Mouse (Mus musculus): ENCODE measurements at regions not wholly inside any gene's neighbourhood (a gene's known extent, or its start where the extent isn't known, plus 50 kb on each side); places are given as distances from the start of the nearest gene placed in this dataset.

DNA sequence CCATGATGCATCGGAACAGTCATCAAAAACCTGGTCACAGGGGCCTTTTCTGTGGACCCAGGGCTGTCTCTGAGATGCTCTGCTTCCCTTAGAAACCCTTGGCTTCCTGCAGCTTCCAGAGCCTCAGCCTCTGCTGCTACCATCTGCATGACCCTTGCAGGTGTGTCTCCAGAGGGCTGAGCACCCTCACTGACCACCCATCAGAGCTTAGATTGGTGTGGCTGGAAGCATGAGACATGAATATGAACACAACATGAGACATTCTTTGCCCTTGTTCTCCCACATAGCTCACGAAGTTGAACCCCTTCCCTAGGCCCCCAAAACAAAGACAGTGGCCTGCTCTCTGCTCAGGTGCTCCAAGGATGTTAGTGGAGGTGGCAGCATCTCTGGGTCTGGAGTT, 90.1 kb downstream of the Dll1 start:
- no peak overlapping the region for H3K4me2 ChIP-seq (replicated peaks)
- no peak overlapping the region for H3K27ac ChIP-seq
- no peaks in the 10 kb centered on the region for H3K36me3 ChIP-seq (replicated peaks; ENCODE audit: control insufficient read depth, insufficient read depth)
- no peaks in the 10 kb centered on the region for H3K27me3 ChIP-seq (ENCODE audit: control insufficient read depth, insufficient read depth, low read length)
- DNase-seq (ENCODE audit: low spot score) (no peak), ATAC-seq (ENCODE audit: low FRiP score) (no peak)
- no peaks in the 10 kb centered on the region for H3K4me1 ChIP-seq (replicated peaks; ENCODE audit: control insufficient read depth, insufficient read depth, low read length)
- 84% methylated on average over 2 of the region's 2 CpGs for WGBS
- no peak overlapping the region for H3K9ac ChIP-seq
- no peaks in the 10 kb centered on the region for H3K9me3 ChIP-seq (ENCODE audit: control insufficient read depth, low read length)
- H3K4me3 ChIP-seq (replicated peaks; ENCODE audit: low read length), result no peak overlapping the region

DNA sequence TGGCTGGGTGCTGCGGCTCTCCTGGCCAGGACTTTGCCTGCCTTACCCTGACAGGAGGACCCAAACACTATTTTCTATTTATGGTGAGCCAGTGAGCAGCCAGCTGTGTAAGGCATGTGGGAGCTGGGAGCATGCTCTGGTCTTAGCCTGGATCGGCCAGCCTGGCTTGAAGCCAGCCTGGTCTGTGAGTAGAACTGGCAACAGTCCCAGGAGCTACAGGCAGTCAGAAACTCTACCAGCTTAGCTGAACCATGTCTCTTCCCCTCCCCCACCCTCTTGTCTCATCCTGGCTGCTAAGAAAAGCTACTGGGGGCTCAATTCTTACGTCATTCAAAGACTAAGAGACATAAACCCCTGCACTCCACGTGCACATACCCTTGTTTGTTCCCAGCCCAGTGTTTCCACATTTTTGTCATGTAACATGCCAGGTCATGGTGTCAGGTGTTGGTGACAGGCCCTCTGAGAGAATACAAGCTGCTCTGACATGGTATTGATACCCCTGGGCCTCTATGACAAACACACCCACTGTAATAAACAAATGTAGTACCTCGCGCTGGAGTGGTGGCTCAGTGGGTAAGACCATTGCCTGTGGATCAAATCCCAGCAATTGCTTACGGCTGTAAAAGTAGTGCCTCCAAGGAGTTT, 91.2 kb downstream of the Dll1 start:
- Histone ChIP-seq H3K36me3 (replicated peaks; ENCODE audit: control insufficient read depth, insufficient read depth) (no peaks in the 10 kb centered on the region), H3K4me2 (replicated peaks) (no peak overlapping the region), H3K27me3 (ENCODE audit: control insufficient read depth, insufficient read depth, low read length) (no peaks in the 10 kb centered on the region), H3K4me3 (replicated peaks; ENCODE audit: low read length) (no peak overlapping the region), H3K9ac (no peak overlapping the region), H3K4me1 (replicated peaks; ENCODE audit: control insufficient read depth, insufficient read depth, low read length) (no peaks in the 10 kb centered on the region), H3K9me3 (ENCODE audit: control insufficient read depth, low read length) (no peaks in the 10 kb centered on the region), H3K27ac (no peak overlapping the region)
- ATAC-seq (ENCODE audit: low FRiP score), result peak; percentile 88
- WGBS, result 49% methylated on average over 7 of the region's 7 CpGs
- peak; percentile 82 for DNase-seq (ENCODE audit: low spot score)

DNA sequence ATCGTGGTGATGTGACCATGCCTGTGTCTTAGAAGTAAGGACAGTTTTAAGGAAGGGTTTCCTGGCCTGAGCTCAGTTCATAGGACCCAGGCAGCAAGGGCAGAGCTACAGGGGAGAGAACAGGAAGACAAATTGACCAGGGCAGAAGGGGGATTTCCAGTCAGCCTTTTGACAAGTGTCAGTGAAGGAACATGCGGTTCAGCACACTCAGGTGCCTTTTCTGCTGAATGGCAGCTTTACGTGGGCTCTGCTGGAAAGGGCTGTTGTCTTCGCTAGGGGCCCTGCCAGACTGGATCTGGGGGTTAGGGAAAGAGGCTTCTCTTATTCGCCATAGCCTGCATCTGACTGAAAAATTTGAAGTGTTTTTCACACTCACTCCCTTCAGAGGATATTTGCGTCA, 106.8 kb downstream of the Dll1 start:
- Histone ChIP-seq H3K27me3 (ENCODE audit: control insufficient read depth, insufficient read depth, low read length) (no peaks in the 10 kb centered on the region), H3K4me2 (replicated peaks) (no peak overlapping the region), H3K9me3 (ENCODE audit: control insufficient read depth, low read length) (no peaks in the 10 kb centered on the region), H3K27ac (no peak overlapping the region), H3K4me1 (replicated peaks; ENCODE audit: control insufficient read depth, insufficient read depth, low read length) (no peaks in the 10 kb centered on the region), H3K4me3 (replicated peaks; ENCODE audit: low read length) (no peak overlapping the region), H3K9ac (no peak overlapping the region), H3K36me3 (replicated peaks; ENCODE audit: control insufficient read depth, insufficient read depth) (no peaks in the 10 kb centered on the region)
- DNase-seq (ENCODE audit: low spot score) (no peak), ATAC-seq (ENCODE audit: low FRiP score) (no peak)
- WGBS, result 71% methylated on average over 6 of the region's 6 CpGs

DNA sequence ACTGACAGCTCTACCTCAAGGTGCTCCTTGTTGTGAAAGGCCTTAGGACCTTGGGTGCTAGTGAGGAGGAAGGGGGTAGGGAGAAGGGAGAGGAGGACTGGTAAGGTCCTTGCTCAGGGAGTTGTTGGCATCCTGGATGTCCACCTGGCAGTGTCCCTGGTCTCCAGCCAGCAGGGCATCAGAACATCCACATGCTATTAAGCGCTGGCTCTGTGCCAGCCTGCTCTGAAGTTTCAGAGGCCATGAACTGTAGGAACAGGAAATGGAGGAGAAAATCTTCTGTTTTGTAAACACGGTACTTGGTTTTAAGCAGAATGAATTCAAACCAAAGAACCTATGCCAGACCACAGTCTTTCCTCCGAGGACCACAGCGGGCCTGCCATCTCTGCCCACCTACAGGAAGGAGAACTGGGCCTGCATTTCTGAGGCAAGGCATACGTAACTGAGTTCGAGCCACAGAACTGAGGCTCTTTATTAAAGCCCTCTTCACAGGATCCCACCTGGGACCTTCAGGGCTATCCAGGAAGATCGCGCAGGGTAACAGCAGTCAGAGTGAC, 107.5 kb downstream of the Dll1 start:
- H3K36me3 ChIP-seq (replicated peaks; ENCODE audit: control insufficient read depth, insufficient read depth), result no peaks in the 10 kb centered on the region
- H3K4me2 ChIP-seq (replicated peaks), result no peak overlapping the region
- ATAC-seq (ENCODE audit: low FRiP score) (no peak), DNase-seq (ENCODE audit: low spot score) (no peak)
- H3K27me3 ChIP-seq (ENCODE audit: control insufficient read depth, insufficient read depth, low read length), result no peaks in the 10 kb centered on the region
- H3K4me3 ChIP-seq (replicated peaks; ENCODE audit: low read length), result no peak overlapping the region
- H3K27ac ChIP-seq, result no peak overlapping the region
- WGBS, result 86% methylated on average over 8 of the region's 8 CpGs
- H3K9ac ChIP-seq, result no peak overlapping the region
- H3K9me3 ChIP-seq (ENCODE audit: control insufficient read depth, low read length), result no peaks in the 10 kb centered on the region
- no peaks in the 10 kb centered on the region for H3K4me1 ChIP-seq (replicated peaks; ENCODE audit: control insufficient read depth, insufficient read depth, low read length)

DNA sequence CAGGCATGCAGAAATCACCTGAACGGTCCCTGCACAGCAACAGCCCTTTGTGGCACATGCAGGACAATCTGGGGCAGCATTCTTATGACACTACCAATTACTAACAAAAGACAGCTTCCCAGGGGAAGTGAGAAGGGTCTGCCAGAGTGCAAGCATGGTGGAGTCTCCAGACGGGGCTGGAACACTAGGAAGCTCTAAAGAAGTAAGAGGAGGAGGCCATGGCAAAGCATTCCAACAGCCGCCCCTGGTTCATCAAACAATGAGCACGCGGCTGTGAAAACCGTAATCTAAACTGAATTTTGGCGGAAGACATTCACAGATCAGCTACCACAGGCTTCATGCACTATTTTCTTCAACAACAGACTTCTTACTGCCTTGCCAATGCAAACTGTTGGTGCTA, 109.0 kb downstream of the Dll1 start:
- no peak overlapping the region for H3K4me2 ChIP-seq (replicated peaks)
- 72% methylated on average over 7 of the region's 7 CpGs for WGBS
- H3K36me3 ChIP-seq (replicated peaks; ENCODE audit: control insufficient read depth, insufficient read depth), result no peaks in the 10 kb centered on the region
- DNase-seq (ENCODE audit: low spot score) (no peak), ATAC-seq (ENCODE audit: low FRiP score) (no peak)
- no peaks in the 10 kb centered on the region for H3K27me3 ChIP-seq (ENCODE audit: control insufficient read depth, insufficient read depth, low read length)
- no peak overlapping the region for H3K4me3 ChIP-seq (replicated peaks; ENCODE audit: low read length)
- H3K4me1 ChIP-seq (replicated peaks; ENCODE audit: control insufficient read depth, insufficient read depth, low read length), result no peaks in the 10 kb centered on the region
- no peak overlapping the region for H3K9ac ChIP-seq
- H3K9me3 ChIP-seq (ENCODE audit: control insufficient read depth, low read length), result no peaks in the 10 kb centered on the region
- no peak overlapping the region for H3K27ac ChIP-seq

DNA sequence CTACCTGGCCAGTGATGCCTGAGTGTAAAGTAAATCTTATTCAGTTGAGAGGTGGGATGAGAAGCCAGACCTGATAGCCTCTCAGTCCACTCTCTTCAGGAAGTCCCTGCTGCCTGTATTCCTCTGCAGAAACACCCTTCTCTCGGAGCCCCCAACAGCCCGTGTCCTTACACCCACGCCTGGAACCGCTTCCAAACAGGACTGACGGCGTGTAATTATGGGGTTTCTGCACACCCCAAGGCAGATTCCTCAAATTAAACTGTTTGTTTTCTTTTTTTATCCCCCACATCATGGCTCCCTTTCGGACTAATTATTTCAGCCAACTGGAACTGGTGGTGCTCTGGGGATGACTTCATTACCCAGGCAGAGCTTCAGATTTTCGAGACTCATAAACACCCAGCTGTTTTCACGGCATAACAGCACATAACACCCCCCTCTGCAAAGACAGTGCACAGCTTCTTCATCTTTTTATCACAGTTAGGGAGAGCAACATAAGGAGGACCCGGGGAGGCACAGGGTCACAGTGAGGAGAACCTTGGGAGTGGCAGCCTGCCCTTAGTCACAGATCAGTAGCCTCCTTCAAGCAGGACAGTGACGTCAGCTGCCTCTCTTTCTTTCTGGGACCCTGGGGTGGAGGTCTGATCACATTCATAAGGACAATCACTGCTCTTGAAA, 117.1 kb downstream of the Dll1 start:
- whole genome bisulfite sequencing, result 52% methylated on average over 11 of the region's 11 CpGs
- H3K4me1 ChIP-seq (replicated peaks; ENCODE audit: control insufficient read depth, insufficient read depth, low read length), result 0 out of 2 replicates have a peak, but pooled peaks cover 5% of the 10 kb centered on the region
- no peaks in the 10 kb centered on the region for H3K27me3 ChIP-seq (ENCODE audit: control insufficient read depth, insufficient read depth, low read length)
- no peak for DNase-seq (ENCODE audit: low spot score)
- no peaks in the 10 kb centered on the region for H3K9me3 ChIP-seq (ENCODE audit: control insufficient read depth, low read length)
- peak; percentile 17; the same call in 1 of the 2 replicates for ATAC-seq (ENCODE audit: low FRiP score)
- H3K36me3 ChIP-seq (replicated peaks; ENCODE audit: control insufficient read depth, insufficient read depth), result no peaks in the 10 kb centered on the region
- H3K4me2 ChIP-seq (replicated peaks), result no peak overlapping the region
- H3K27ac ChIP-seq, result no peak overlapping the region
- H3K4me3 ChIP-seq (replicated peaks; ENCODE audit: low read length), result no peak overlapping the region
- no peak overlapping the region for H3K9ac ChIP-seq

DNA sequence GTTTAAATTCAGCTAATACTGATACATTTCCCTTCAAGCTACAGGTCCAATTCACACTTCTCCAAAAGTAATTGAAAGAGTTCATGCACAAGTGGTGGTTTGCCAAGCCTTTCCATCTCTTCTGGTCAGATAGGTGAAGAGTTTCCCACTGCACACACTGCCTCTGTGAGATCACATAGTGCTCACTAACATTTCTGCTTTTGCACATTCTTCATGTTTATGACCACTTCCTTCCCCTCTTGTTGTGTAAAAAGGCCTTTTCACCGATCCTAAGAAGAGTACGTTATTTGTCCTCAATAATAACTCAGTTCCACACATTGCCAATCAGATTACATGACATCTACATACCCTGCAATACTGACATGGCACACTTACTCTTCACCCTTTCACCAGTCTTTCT, 120.8 kb downstream of the Dll1 start:
- Histone ChIP-seq H3K27me3 (ENCODE audit: control insufficient read depth, insufficient read depth, low read length) (no peaks in the 10 kb centered on the region), H3K36me3 (replicated peaks; ENCODE audit: control insufficient read depth, insufficient read depth) (no peaks in the 10 kb centered on the region), H3K9me3 (ENCODE audit: control insufficient read depth, low read length) (no peaks in the 10 kb centered on the region), H3K4me2 (replicated peaks) (no peak overlapping the region), H3K27ac (no peak overlapping the region), H3K4me3 (replicated peaks; ENCODE audit: low read length) (no peak overlapping the region), H3K9ac (no peak overlapping the region), H3K4me1 (replicated peaks; ENCODE audit: control insufficient read depth, insufficient read depth, low read length) (0 out of 2 replicates have a peak, but pooled peaks cover 5% of the 10 kb centered on the region)
- DNase-seq (ENCODE audit: low spot score), result no peak
- no peak for ATAC-seq (ENCODE audit: low FRiP score)
- 93% methylated on average over 2 of the region's 2 CpGs for WGBS

DNA sequence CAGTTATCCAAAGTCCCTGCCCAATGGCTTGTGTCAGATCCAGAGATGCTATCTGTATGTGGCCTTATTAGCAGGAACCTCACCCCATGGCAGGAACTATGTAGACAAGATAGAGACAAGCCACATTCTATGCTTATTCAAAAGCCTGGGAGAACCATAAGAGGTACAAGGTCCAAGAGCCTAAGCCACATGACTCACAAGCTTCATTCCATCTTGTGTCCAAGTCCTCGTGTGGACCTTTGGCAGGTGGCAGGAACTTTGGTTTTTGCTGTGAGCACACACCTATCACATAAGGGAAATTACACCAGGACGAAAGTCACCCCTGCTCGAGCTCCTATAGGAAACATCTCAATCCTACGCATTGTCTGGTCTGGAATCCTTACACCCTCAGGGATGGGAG, 122.9 kb downstream of the Dll1 start:
- no peak overlapping the region for H3K27ac ChIP-seq
- ATAC-seq (ENCODE audit: low FRiP score) (no peak), DNase-seq (ENCODE audit: low spot score) (no peak)
- no peaks in the 10 kb centered on the region for H3K4me1 ChIP-seq (replicated peaks; ENCODE audit: control insufficient read depth, insufficient read depth, low read length)
- WGBS, result 97% methylated on average over 4 of the region's 4 CpGs
- no peaks in the 10 kb centered on the region for H3K36me3 ChIP-seq (replicated peaks; ENCODE audit: control insufficient read depth, insufficient read depth)
- H3K27me3 ChIP-seq (ENCODE audit: control insufficient read depth, insufficient read depth, low read length), result no peaks in the 10 kb centered on the region
- H3K4me3 ChIP-seq (replicated peaks; ENCODE audit: low read length), result no peak overlapping the region
- no peaks in the 10 kb centered on the region for H3K9me3 ChIP-seq (ENCODE audit: control insufficient read depth, low read length)
- no peak overlapping the region for H3K9ac ChIP-seq
- H3K4me2 ChIP-seq (replicated peaks), result no peak overlapping the region

DNA sequence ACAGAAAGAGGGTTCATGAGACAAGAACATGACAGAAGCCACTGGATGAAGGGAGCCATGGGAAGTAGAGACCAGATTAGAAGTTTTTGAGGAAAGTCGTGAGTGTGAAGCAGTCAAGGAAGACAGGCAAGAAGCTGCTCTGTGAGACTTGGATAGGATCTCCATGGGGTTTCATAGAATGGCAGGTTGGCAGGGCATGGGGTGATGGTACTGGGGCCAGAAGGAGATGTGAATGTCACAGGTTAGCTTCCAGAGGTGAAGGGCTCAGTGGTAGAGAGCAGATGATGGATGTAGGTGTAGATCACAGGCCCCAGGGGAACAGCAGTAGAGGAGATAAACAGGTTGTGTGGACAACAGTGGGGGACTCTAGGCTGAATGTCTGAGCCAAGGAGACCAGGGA, 123.4 kb downstream of the Dll1 start:
- WGBS, result 93% methylated on average over 1 of the region's 1 CpGs
- H3K27ac ChIP-seq, result no peak overlapping the region
- no peak overlapping the region for H3K4me2 ChIP-seq (replicated peaks)

More for the DNA sequence above, 123.4 kb downstream of the Dll1 start:
- Histone ChIP-seq H3K27me3 (ENCODE audit: control insufficient read depth, insufficient read depth, low read length) (no peaks in the 10 kb centered on the region), H3K4me3 (replicated peaks; ENCODE audit: low read length) (no peak overlapping the region), H3K9ac (no peak overlapping the region), H3K4me1 (replicated peaks; ENCODE audit: control insufficient read depth, insufficient read depth, low read length) (peaks cover under 1% of the 10 kb centered on the region; the same call in 1 of the 2 replicates), H3K9me3 (ENCODE audit: control insufficient read depth, low read length) (no peaks in the 10 kb centered on the region), H3K36me3 (replicated peaks; ENCODE audit: control insufficient read depth, insufficient read depth) (no peaks in the 10 kb centered on the region)
- ATAC-seq (ENCODE audit: low FRiP score) (no peak), DNase-seq (ENCODE audit: low spot score) (no peak)

Measured in hindbrain, embryonic 14.5 days (tissue).